8 mouse cellular contexts compared by ENCODE assay signal in genomic region chr4:151934215-151934572, GRCm38 (mm10). TPM values are rescaled to one million over a fixed set of nuclear protein-coding genes. Genes with fewer than 3 reads are reported as not detected.
DNase-seq lines count a peak whose midpoint lies in the region; ATAC-seq and TF ChIP-seq lines count a peak whose summit lies in the region.

No protein-coding gene starts in this region.

- TF ChIP-seq EP300 in liver, embryonic 14.5 days (IDR thresholded peaks at IDR 0.05; ENCODE audit: low read depth): no peak

- H3K4me3 ChIP-seq in lung, adult 2 months (replicated peaks; ENCODE audit: extremely low read depth, low read depth, low read length): peak overlapping the region; percentile 96
- H3K4me3 ChIP-seq in heart, embryonic 15.5 days: peak overlapping the region; percentile 89
- peak overlapping the region; percentile 93 to 99 for H3K4me3 ChIP-seq in liver, embryonic 14.5 days (ENCODE audit: insufficient read depth in 1 of 2, low read depth in 2 of 2, low read length in 2 of 2)
- H3K4me3 ChIP-seq in testis, adult 2 months (ENCODE audit: control insufficient read depth, low read depth, low read length): peak overlapping the region; percentile 90

- no peak for TF ChIP-seq CTCF in lung, adult 2 months (IDR thresholded peaks at IDR 0.05; ENCODE audit: insufficient read depth, low read length)
- no peak for TF ChIP-seq CTCF in liver, embryonic 14.5 days (IDR thresholded peaks at IDR 0.05; ENCODE audit: low read depth)
- no peak for TF ChIP-seq CTCF in testis, adult 2 months (IDR thresholded peaks at IDR 0.05; ENCODE audit: control insufficient read depth, insufficient read depth, insufficient replicate concordance, low read depth, low read length)

- WGBS in lung, adult 2 months: under 1% methylated on average over 23 of the region's 23 CpGs
- under 1% methylated on average over 23 of the region's 23 CpGs for WGBS in heart, embryonic 15.5 days
- WGBS in liver, embryonic 14.5 days (ENCODE audit: insufficient replicate concordance): 1% methylated on average over 23 of the region's 23 CpGs

- peak overlapping the region; percentile 82 for H3K4me2 ChIP-seq in heart, embryonic 15.5 days
- H3K4me2 ChIP-seq in liver, embryonic 14.5 days (ENCODE audit: low read depth): peak overlapping the region; percentile 93

- H3K27ac ChIP-seq in heart, embryonic 15.5 days: peak overlapping the region; percentile 43
- H3K27ac ChIP-seq in liver, embryonic 14.5 days: peak overlapping the region; percentile 61
- peak overlapping the region; percentile 95 for H3K27ac ChIP-seq in testis, adult 2 months (ENCODE audit: control insufficient read depth, insufficient read depth, low read depth, low read length)

- peak overlapping the region; percentile 90 for H3K9ac ChIP-seq in heart, embryonic 15.5 days
- H3K9ac ChIP-seq in liver, embryonic 14.5 days (replicated peaks): peak overlapping the region; percentile 99

- no peak for ATAC-seq in heart, embryonic 15.5 days (replicated peaks; ENCODE audit: insufficient number of reproducible peaks, insufficient read depth, low FRiP score, low read depth)
- ATAC-seq in liver, embryonic 14.5 days (ENCODE audit: insufficient read depth): peak; percentile 2

- intact Hi-C loops in gastrocnemius, postnatal 36 days (cut with DNase I): no loop called here

- no peaks in the 10 kb centered on the region for H3K36me3 ChIP-seq in heart, embryonic 15.5 days
- H3K36me3 ChIP-seq in liver, embryonic 14.5 days (replicated peaks; ENCODE audit: control insufficient read depth, insufficient read depth, low read depth): peaks cover 4% of the 10 kb centered on the region
- H3K36me3 ChIP-seq in testis, adult 2 months (ENCODE audit: control insufficient read depth, insufficient read depth, low read length): no peaks in the 10 kb centered on the region

- H3K9me3 ChIP-seq in heart, embryonic 15.5 days (replicated peaks): no peaks in the 10 kb centered on the region
- H3K9me3 ChIP-seq in liver, embryonic 14.5 days (ENCODE audit: control insufficient read depth, low read length): no peaks in the 10 kb centered on the region

- no peaks in the 10 kb centered on the region for H3K27me3 ChIP-seq in heart, embryonic 15.5 days
- no peaks in the 10 kb centered on the region for H3K27me3 ChIP-seq in liver, embryonic 14.5 days (ENCODE audit: control insufficient read depth, insufficient read depth, low read length)
- H3K27me3 ChIP-seq in testis, adult 2 months (ENCODE audit: control insufficient read depth, insufficient read depth, low read length): no peaks in the 10 kb centered on the region

- DNase-seq in lung, adult 2 months: no peak
- DNase-seq in lung, postnatal 36 days: no peak
- DNase-seq in adrenal gland, adult 8-10 months: peak; percentile 22
- no peak for DNase-seq in liver, embryonic 14.5 days (ENCODE audit: low read depth in 3 of 3, low spot score in 3 of 3)
- DNase-seq in urinary bladder, postnatal 14 days (ENCODE audit: low spot score): no peak
- no peak for DNase-seq in gastrocnemius, postnatal 36 days

- 0 out of 2 replicates have a peak, but pooled peaks cover 5% of the 10 kb centered on the region for H3K4me1 ChIP-seq in lung, adult 2 months (ENCODE audit: control insufficient read depth, insufficient read depth, low read length)
- peaks cover 29% of the 10 kb centered on the region for H3K4me1 ChIP-seq in heart, embryonic 15.5 days (replicated peaks)
- H3K4me1 ChIP-seq in liver, embryonic 14.5 days (replicated peaks; ENCODE audit: control insufficient read depth in 2 of 2, insufficient read depth in 2 of 2, low read length in 1 of 2): peaks cover 17 to 22% of the 10 kb centered on the region in 2 experiments
- peaks cover 6% of the 10 kb centered on the region for H3K4me1 ChIP-seq in testis, adult 2 months (ENCODE audit: control insufficient read depth, insufficient read depth, low read length)

- TF ChIP-seq POLR2A in lung, adult 2 months (IDR thresholded peaks at IDR 0.05; ENCODE audit: borderline replicate concordance, extremely low read depth, low read depth, low read length): no peak
- no peak for TF ChIP-seq POLR2A in testis, adult 2 months (IDR thresholded peaks at IDR 0.05; ENCODE audit: control insufficient read depth, low read depth, low read length)

RNA-seq across cellular contexts. Expression of gene Dnajc11, which starts 0.7 kb away (rescaled TPM):
- 30.8 and 45.8 TPM in 2 replicates for polyA plus RNA-seq in lung, adult 2 months (2012; rRNA removed)
- total RNA-seq in adrenal gland, adult 8-10 months (2022): 100 to 1,000 TPM in 2 of 4 experiments, 10 to 100 TPM in 2; 84.6 to 116 (median 104) TPM
- polyA plus RNA-seq in heart, embryonic 15.5 days (2015; fragmentation: Nextera tagmentation; extraction: Ambion mirVana): 45.4 and 56.4 TPM in 2 replicates
- polyA plus RNA-seq in liver, embryonic 14.5 days (2012; rRNA removed): 32.9 and 34.4 TPM in 2 replicates
- 32.9 and 42.2 TPM in 2 replicates for polyA plus RNA-seq in liver, embryonic 14.5 days (2014; fragmentation: Nextera tagmentation; extraction: Ambion mirVana)
- polyA plus RNA-seq in testis, adult 2 months (2012; rRNA removed): 28.6 and 31.2 TPM in 2 replicates
- 10 to 100 TPM; 54.6 to 58.8 TPM for total RNA-seq in gastrocnemius, postnatal 36 days (2021)

RNA-seq across cellular contexts. Expression of gene Thap3, which starts 54.6 kb away (rescaled TPM):
- 64.2 and 72.5 TPM in 2 replicates for polyA plus RNA-seq in lung, adult 2 months (2012; rRNA removed)
- total RNA-seq in adrenal gland, adult 8-10 months (2022): 10 to 100 TPM; 25.7 to 46.9 (median 36.6) TPM
- polyA plus RNA-seq in heart, embryonic 15.5 days (2015; fragmentation: Nextera tagmentation; extraction: Ambion mirVana): 26.3 and 34.4 TPM in 2 replicates
- polyA plus RNA-seq in liver, embryonic 14.5 days (2012; rRNA removed): 4.8 and 5.0 TPM in 2 replicates
- 4.5 and 5.2 TPM in 2 replicates for polyA plus RNA-seq in liver, embryonic 14.5 days (2014; fragmentation: Nextera tagmentation; extraction: Ambion mirVana)
- polyA plus RNA-seq in testis, adult 2 months (2012; rRNA removed): 4.2 and 5.5 TPM in 2 replicates
- total RNA-seq in gastrocnemius, postnatal 36 days (2021): 10 to 100 TPM; 28.8 to 35.8 TPM

Comparison
In these comparisons a context has a peak if more than half of its experiments do, and no peak if none do; other contexts are left out.
1. H3K27ac ChIP-seq: peak in every context shown above with its lines; median percentile 95 in testis, adult 2 months; 61 in liver, embryonic 14.5 days; 43 in heart, embryonic 15.5 days.